In the genomic region with DNA sequence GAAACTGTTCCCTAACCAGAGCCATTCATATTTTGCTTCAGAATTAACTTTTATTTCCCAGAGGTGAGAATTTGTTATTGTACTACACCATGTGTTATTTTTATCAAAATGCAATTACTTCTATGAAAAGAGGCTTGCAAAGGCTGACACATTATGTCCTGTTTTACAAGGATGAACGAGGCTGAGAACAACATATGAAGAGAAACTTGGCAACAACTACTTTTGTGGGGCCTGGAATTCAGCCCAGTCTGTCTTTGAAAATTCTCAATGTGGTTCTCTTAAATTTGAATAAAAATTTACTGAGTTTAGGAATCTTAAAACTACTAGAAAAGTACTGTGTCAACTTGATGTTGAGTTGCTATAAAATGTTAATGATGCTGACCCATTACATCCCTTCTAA, we compare ENCODE assay signal across 13 mouse cellular contexts.
DNase-seq lines count a peak whose midpoint lies in the region; ATAC-seq lines count a peak whose summit lies in the region.
"Had no signal": no experiment of that assay in that cellular context is flagged by ENCODE, and none has a peak within 500 bp of the region (broad histone marks: within the 10 kb centered on the region; RNA-seq: fewer than 3 reads in every experiment).

No protein-coding gene starts in this region.

- no peak for ATAC-seq in CD4-positive, CD25-positive, alpha-beta regulatory T cell, adult 4 months
- ATAC-seq in megakaryocyte, adult 5-6 weeks (ENCODE audit: poor library complexity, severe bottlenecking): no peak
- ATAC-seq: activated CD4-positive, CD25-positive, alpha-beta regulatory T cell, adult 4 months had no signal

- intact Hi-C loops in left cerebral cortex, postnatal 14 days (cut with DNase I): no loop called here

- peak; percentile 21 to 65 for DNase-seq in frontal cortex, adult 2 months (ENCODE audit: extremely low spot score in 1 of 2, low spot score in 1 of 2)
- no peak for DNase-seq in frontal cortex, postnatal 10 days (ENCODE audit: low spot score in 2 of 2)
- peak; percentile 28 for DNase-seq in right cerebral cortex, adult 18-20 months
- DNase-seq in right cerebral cortex, postnatal 25 days: no peak
- DNase-seq in left cerebral cortex, postnatal 14 days (ENCODE audit: low spot score in 2 of 2): peak; percentile 40 to 63
- DNase-seq: cerebellum, postnatal 36 days; heart, adult 2 months; heart, postnatal 10 days; liver; thymus, postnatal 14 days had no signal

Comparison
In these comparisons a context has a peak if more than half of its experiments do, and no peak if none do; other contexts are left out.
1. DNase-seq: peak in frontal cortex, adult 2 months (2 of 2), right cerebral cortex, adult 18-20 months (single experiment) and left cerebral cortex, postnatal 14 days (2 of 2); none in frontal cortex, postnatal 10 days (0 of 2) and right cerebral cortex, postnatal 25 days (single experiment).